Mouse (Mus musculus) forebrain, postnatal 0 days (tissue): ENCODE measurements around the gene Elmo1. TPM values are rescaled to one million over a fixed set of nuclear protein-coding genes. Genes with fewer than 3 reads are reported as not detected.

Experiments
- ATAC-seq: fragments of 200-750 bp; cut with Nextera tagmentation; 2 replicates; pipeline ENCODE4 v1.8.0; 2017; ENCODE audit warnings: mild to moderate bottlenecking, moderate library complexity
- DNase-seq: peaks from one replicate; pipeline ENCODE4 v3.0.0-alpha.2; 2015
- H3K27ac ChIP-seq: fragments of 300-500 bp; sonication (generic); 2 replicates; pipeline ENCODE4 v1.5.1; 2014; ENCODE audit warnings: low read depth, mild to moderate bottlenecking, antibody characterized with exemption, low read length, moderate library complexity, mixed read lengths
- H3K27me3 ChIP-seq: fragments of 300-500 bp; sonication (generic); 2 replicates; pipeline ENCODE4 v1.6.1; 2014; ENCODE audit warnings: mild to moderate bottlenecking, low read length, mixed read lengths; ENCODE audit not compliant: insufficient read depth
- H3K36me3 ChIP-seq: fragments of 300-500 bp; sonication (generic); 2 replicates; pipeline ENCODE4 v1.6.1; 2014; ENCODE audit warnings: mild to moderate bottlenecking, moderate library complexity; ENCODE audit not compliant: insufficient read depth
- H3K4me1 ChIP-seq: fragments of 300-500 bp; sonication (generic); 2 replicates; pipeline ENCODE4 v1.6.1; 2014; ENCODE audit warnings: antibody characterized with exemption; ENCODE audit not compliant: insufficient read depth
- H3K4me2 ChIP-seq: fragments of 300-500 bp; sonication (generic); 2 replicates; pipeline ENCODE4 v1.6.1; 2014; ENCODE audit warnings: low read depth, mild to moderate bottlenecking, moderate library complexity
- H3K4me3 ChIP-seq: fragments of 300-500 bp; sonication (generic); 2 replicates; pipeline ENCODE4 v1.5.1; 2014; ENCODE audit warnings: low read depth, low read length, mixed read lengths
- H3K9ac ChIP-seq: fragments of 300-500 bp; sonication (generic); 2 replicates; pipeline ENCODE4 v1.6.1; 2014; ENCODE audit warnings: mild to moderate bottlenecking
- H3K9me3 ChIP-seq: fragments of 300-500 bp; sonication (generic); 2 replicates; pipeline ENCODE4 v1.6.1; 2016; ENCODE audit warnings: low read length
- CTCF ChIP-seq: sonication (generic); IDR thresholded peaks from 2 replicates; pipeline ENCODE4 v1.5.1; 2016; ENCODE audit warnings: antibody characterized with exemption, control low read depth, low read depth
- WGBS: fragments of 180-500 bp; shearing (Covaris S2); extraction: QIAGEN DNeasy Blood & Tissue Kit; methylation state at CpG from one replicate; pipeline ENCODE4 v1.1.7; 2014; 5-methylcytosine and 5-hydroxymethylcytosine counted together
- polyA plus RNA-seq: library from polyadenylated mRNA; unstranded; fragments of >200 nt; fragmentation: Nextera tagmentation; extraction: Ambion mirVana; gene quantifications from 2 replicates; pipeline ENCODE4 v1.2.1, GENCODE M21; 2015
- total RNA-seq: library from RNA; depleted of rRNA; stranded (reverse); fragments of >200 nt; gene quantifications from 2 replicates; pipeline ENCODE4 v1.2.3, GENCODE M21; 2014

Elmo1 gene
- total and polyA plus RNA-seq, 2 experiments from 2014 or later = 30.9 to 33.5 TPM

- no peak for DNase-seq
- Histone ChIP-seq H3K36me3 (no peaks in the 10 kb centered on the region), H3K9me3 (no peaks in the 10 kb centered on the region), H3K9ac (no peak overlapping the region), H3K4me3 (no peak overlapping the region), H3K27me3 (no peaks in the 10 kb centered on the region), H3K27ac (no peak overlapping the region), H3K4me1 (peaks cover 6% of the 10 kb centered on the region), H3K4me2 (no peak overlapping the region)
- TF ChIP-seq CTCF = no peak
- no peak for ATAC-seq
- 82% methylated on average over 1 of the region's 1 CpGs for WGBS
Measured at GRCm38 (mm10) chr13:20349754-20350153, 259.4 kb downstream of the Elmo1 start.

- Histone ChIP-seq H3K4me1 (peaks cover 14% of the 10 kb centered on the region), H3K27ac (no peak overlapping the region), H3K27me3 (no peaks in the 10 kb centered on the region), H3K36me3 (no peaks in the 10 kb centered on the region), H3K4me2 (no peak overlapping the region), H3K4me3 (no peak overlapping the region), H3K9ac (no peak overlapping the region), H3K9me3 (no peaks in the 10 kb centered on the region)
- no peak for ATAC-seq
- no peak for TF ChIP-seq CTCF
- DNase-seq = no peak
- 95% methylated on average over 2 of the region's 2 CpGs for WGBS
Measured at GRCm38 (mm10) chr13:20352631-20353030, 262.2 kb downstream of the Elmo1 start.

GRCm38 (mm10) chr13:20353862-20354603 lies 263.6 kb downstream of the Elmo1 start:
- TF ChIP-seq CTCF = peak; percentile 58
- peak overlapping the region; percentile 29 for H3K4me2 ChIP-seq
- H3K27ac ChIP-seq = peak overlapping the region; percentile 80
- H3K9ac ChIP-seq = 0 out of 2 replicates have a peak overlapping the region, but pooled peaks have one; percentile 2
- DNase-seq (peak; percentile 90), ATAC-seq (peak; percentile 93)
- H3K9me3 ChIP-seq = no peaks in the 10 kb centered on the region
- no peaks in the 10 kb centered on the region for H3K27me3 ChIP-seq
- no peaks in the 10 kb centered on the region for H3K36me3 ChIP-seq
- WGBS = 9% methylated on average over 10 of the region's 10 CpGs
- peaks cover 14% of the 10 kb centered on the region for H3K4me1 ChIP-seq
- H3K4me3 ChIP-seq = no peak overlapping the region

GRCm38 (mm10) chr13:20354604-20354999 lies 264.2 kb downstream of the Elmo1 start:
- ATAC-seq = peak; percentile 88
- H3K4me2 ChIP-seq = peak overlapping the region; percentile 29
- no peaks in the 10 kb centered on the region for H3K36me3 ChIP-seq
- no peaks in the 10 kb centered on the region for H3K27me3 ChIP-seq
- H3K4me1 ChIP-seq = peaks cover 14% of the 10 kb centered on the region
- TF ChIP-seq CTCF = no peak
- peak; percentile 72 for DNase-seq
- 0 out of 2 replicates have a peak, but pooled peaks cover 2% of the 10 kb centered on the region for H3K9me3 ChIP-seq
- WGBS = 8% methylated on average over 5 of the region's 5 CpGs
- peak overlapping the region; percentile 2; the same call in 1 of the 2 replicates for H3K9ac ChIP-seq
- H3K4me3 ChIP-seq = no peak overlapping the region
- H3K27ac ChIP-seq = peak overlapping the region; percentile 80

GRCm38 (mm10) chr13:20362541-20362940 lies 272.1 kb downstream of the Elmo1 start:
- no peak for TF ChIP-seq CTCF
- DNase-seq (no peak), ATAC-seq (no peak)
- Histone ChIP-seq H3K4me1 (no peaks in the 10 kb centered on the region), H3K36me3 (no peaks in the 10 kb centered on the region), H3K4me2 (no peak overlapping the region), H3K4me3 (no peak overlapping the region), H3K9me3 (0 out of 2 replicates have a peak, but pooled peaks cover 4% of the 10 kb centered on the region), H3K9ac (no peak overlapping the region), H3K27me3 (no peaks in the 10 kb centered on the region), H3K27ac (no peak overlapping the region)
- WGBS = 82% methylated on average over 2 of the region's 2 CpGs

GRCm38 (mm10) chr13:20365828-20366593 lies 275.6 kb downstream of the Elmo1 start:
- Histone ChIP-seq H3K4me3 (no peak overlapping the region), H3K4me1 (no peaks in the 10 kb centered on the region), H3K27me3 (no peaks in the 10 kb centered on the region), H3K4me2 (no peak overlapping the region), H3K9ac (no peak overlapping the region), H3K36me3 (no peaks in the 10 kb centered on the region), H3K27ac (no peak overlapping the region), H3K9me3 (no peaks in the 10 kb centered on the region)
- ATAC-seq (no peak), DNase-seq (no peak)
- 74% methylated on average over 7 of the region's 7 CpGs for WGBS
- no peak for TF ChIP-seq CTCF
